Mouse (Mus musculus) intestine, postnatal 0 days (tissue): Measurements from ENCODE around the gene Ss18l1. TPM values are rescaled to one million over a fixed set of nuclear protein-coding genes. Genes with fewer than 3 reads are reported as not detected.

Experiments used
- ATAC-seq: fragments of 200-750 bp; cut with Nextera tagmentation; 2 replicates; pipeline ENCODE4 v1.8.0; 2017; ENCODE audit warnings: mild to moderate bottlenecking, moderate TSS enrichment, moderate library complexity
- H3K27ac ChIP-seq: fragments of 300-500 bp; sonication (generic); 2 replicates; pipeline ENCODE4 v1.5.1; 2014; ENCODE audit warnings: mild to moderate bottlenecking, low read depth, low read length, moderate library complexity
- H3K27me3 ChIP-seq: fragments of 300-500 bp; sonication (generic); replicated peaks from 2 replicates; pipeline ENCODE4 v1.6.1; 2014; ENCODE audit warnings: low read length, mixed read lengths; ENCODE audit not compliant: control insufficient read depth, insufficient read depth
- H3K36me3 ChIP-seq: fragments of 300-500 bp; sonication (generic); 2 replicates; pipeline ENCODE4 v1.6.1; 2014; ENCODE audit warnings: mild to moderate bottlenecking, moderate library complexity; ENCODE audit not compliant: control insufficient read depth, insufficient read depth
- H3K4me1 ChIP-seq: fragments of 300-500 bp; sonication (generic); replicated peaks from 2 replicates; pipeline ENCODE4 v1.6.1; 2014; ENCODE audit warnings: antibody characterized with exemption, low read length, mixed read lengths; ENCODE audit not compliant: control insufficient read depth, insufficient read depth
- H3K4me2 ChIP-seq: fragments of 300-500 bp; sonication (generic); replicated peaks from 2 replicates; pipeline ENCODE4 v1.6.1; 2014; ENCODE audit warnings: low read depth, mild to moderate bottlenecking, moderate library complexity
- H3K4me3 ChIP-seq: fragments of 300-500 bp; sonication (generic); 2 replicates; pipeline ENCODE4 v1.5.1; 2014; ENCODE audit warnings: low read depth, low read length
- H3K9ac ChIP-seq: fragments of 300-500 bp; sonication (generic); 2 replicates; pipeline ENCODE4 v1.6.1; 2014; ENCODE audit warnings: mild to moderate bottlenecking, low read depth, low read length
- H3K9me3 ChIP-seq: fragments of 300-500 bp; sonication (generic); 2 replicates; pipeline ENCODE4 v1.6.1; 2016; ENCODE audit warnings: mixed run types; ENCODE audit not compliant: control insufficient read depth
- CTCF ChIP-seq: sonication (generic); IDR thresholded peaks from 2 replicates; pipeline ENCODE4 v1.5.1; 2016; ENCODE audit warnings: low read depth, mild to moderate bottlenecking, control low read depth, antibody characterized with exemption, moderate library complexity
- whole genome bisulfite sequencing: fragments of 180-500 bp; shearing (Covaris S2); extraction: QIAGEN DNeasy Blood & Tissue Kit; methylation state at CpG from one replicate; pipeline ENCODE4 v1.1.7; 2014; 5-methylcytosine and 5-hydroxymethylcytosine counted together
- polyA plus RNA-seq: library from polyadenylated mRNA; unstranded; fragments of >200 nt; fragmentation: Nextera tagmentation; extraction: Ambion mirVana; gene quantifications from 2 replicates; pipeline ENCODE4 v1.2.1, GENCODE M21; 2015

Ss18l1 gene
- polyA plus RNA-seq, 1 experiment from 2014 or later, result 1.2 TPM

GRCm38 (mm10) chr2:180118661-180119438, 76.5 kb downstream of the Ss18l1 start, which contains the start of gene Osbpl2:
Gene Osbpl2, plus strand, starts transcription at chr2:180119306.
- H3K4me1 ChIP-seq, result peaks cover 13% of the 10 kb centered on the region; the same call in 1 of the 2 replicates
- peak; percentile 98 for ATAC-seq
- peak within 1 kb of the TSS; percentile 77 for H3K4me3 ChIP-seq
- H3K27me3 ChIP-seq, result no peaks in the 10 kb centered on the region
- TF ChIP-seq CTCF, result no peak
- H3K4me2 ChIP-seq, result peak within 1 kb of the TSS; percentile 92
- peak within 1 kb of the TSS; percentile 88 for H3K27ac ChIP-seq
- no peaks in the 10 kb centered on the region for H3K9me3 ChIP-seq
- under 1% methylated on average over 55 of the region's 55 CpGs for WGBS
- peak within 1 kb of the TSS; percentile 88 for H3K9ac ChIP-seq
- H3K36me3 ChIP-seq, result no peaks in the 10 kb centered on the region

Other genes with a start within 250 kb of the Ss18l1 start
- gene Taf4, start 65.9 kb upstream of the Ss18l1 start, polyA plus RNA-seq, result 2.3 and 3.0 TPM in 2 replicates
- gene Lsm14b, start 17.5 kb upstream of the Ss18l1 start, polyA plus RNA-seq, result 3.2 and 3.7 TPM in 2 replicates
- 423 and 444 TPM in 2 replicates for gene Psma7, start 76 bp upstream of the Ss18l1 start, polyA plus RNA-seq
- 9.8 and 11.1 TPM in 2 replicates for gene Mtg2, start 28.1 kb downstream of the Ss18l1 start, polyA plus RNA-seq
- gene Hrh3, start 62.0 kb downstream of the Ss18l1 start, polyA plus RNA-seq, result not detected in 2 replicates
- gene Osbpl2, start 76.8 kb downstream of the Ss18l1 start, polyA plus RNA-seq, result 22.9 and 26.4 TPM in 2 replicates
- 132 and 142 TPM in 2 replicates for gene Adrm1, start 129.0 kb downstream of the Ss18l1 start, polyA plus RNA-seq
- gene Lama5, start 183.3 kb downstream of the Ss18l1 start, polyA plus RNA-seq, result 19.8 and 23.5 TPM in 2 replicates
- gene Rps21, start 214.9 kb downstream of the Ss18l1 start, polyA plus RNA-seq, result 442 and 454 TPM in 2 replicates
- gene Cables2, start 231.0 kb downstream of the Ss18l1 start, polyA plus RNA-seq, result 8.2 and 8.4 TPM in 2 replicates
- 0.18 and 0.25 TPM in 2 replicates for gene Rbbp8nl, start 247.4 kb downstream of the Ss18l1 start, polyA plus RNA-seq